Mouse (Mus musculus) liver (tissue): ENCODE results near the gene Fam83d.
"Not testable (repeated sequence)": the region's sequence is repeated elsewhere in the genome, so short reads cannot be mapped to it uniquely, and the experiment has no call there.

Experiments used
- DNase-seq: peaks from one replicate; pipeline ENCODE4 v3.0.0-alpha.2; 2020; ENCODE audit warnings: mixed read lengths

The Fam83d gene

DNA sequence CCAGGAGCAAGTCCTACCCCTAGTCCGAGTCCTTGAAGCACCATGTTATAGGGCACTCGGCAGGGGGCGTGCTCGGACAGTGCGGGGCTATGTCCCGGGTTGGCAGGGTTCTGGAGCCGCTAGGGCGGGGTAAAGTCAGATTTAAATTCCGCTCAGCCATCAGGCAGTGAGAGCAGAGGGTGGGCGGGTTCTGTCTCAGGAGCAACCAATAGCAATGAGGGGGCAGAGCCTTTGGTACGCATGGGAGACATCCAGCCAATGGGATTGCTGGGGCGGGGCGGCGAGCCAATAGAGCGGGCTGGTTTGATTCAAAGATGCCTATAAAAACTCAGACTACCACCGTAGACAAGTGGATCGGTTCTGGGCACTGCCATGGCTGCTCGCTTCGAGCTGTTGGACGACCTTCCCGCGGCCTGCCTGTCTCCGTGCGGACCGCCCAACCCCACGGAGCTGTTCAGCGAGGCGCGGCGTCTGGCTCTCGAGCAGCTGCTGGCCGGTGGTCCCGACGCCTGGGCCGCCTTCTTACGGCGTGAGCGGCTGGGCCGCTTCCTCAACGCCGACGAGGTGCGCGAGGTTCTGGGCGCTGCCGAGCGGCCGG is at the start of gene Fam83d:
Fam83d (plus strand) TSS at position 352 of the 598 bp plus-strand sequence.
- DNase-seq, result peak; percentile 98

DNA sequence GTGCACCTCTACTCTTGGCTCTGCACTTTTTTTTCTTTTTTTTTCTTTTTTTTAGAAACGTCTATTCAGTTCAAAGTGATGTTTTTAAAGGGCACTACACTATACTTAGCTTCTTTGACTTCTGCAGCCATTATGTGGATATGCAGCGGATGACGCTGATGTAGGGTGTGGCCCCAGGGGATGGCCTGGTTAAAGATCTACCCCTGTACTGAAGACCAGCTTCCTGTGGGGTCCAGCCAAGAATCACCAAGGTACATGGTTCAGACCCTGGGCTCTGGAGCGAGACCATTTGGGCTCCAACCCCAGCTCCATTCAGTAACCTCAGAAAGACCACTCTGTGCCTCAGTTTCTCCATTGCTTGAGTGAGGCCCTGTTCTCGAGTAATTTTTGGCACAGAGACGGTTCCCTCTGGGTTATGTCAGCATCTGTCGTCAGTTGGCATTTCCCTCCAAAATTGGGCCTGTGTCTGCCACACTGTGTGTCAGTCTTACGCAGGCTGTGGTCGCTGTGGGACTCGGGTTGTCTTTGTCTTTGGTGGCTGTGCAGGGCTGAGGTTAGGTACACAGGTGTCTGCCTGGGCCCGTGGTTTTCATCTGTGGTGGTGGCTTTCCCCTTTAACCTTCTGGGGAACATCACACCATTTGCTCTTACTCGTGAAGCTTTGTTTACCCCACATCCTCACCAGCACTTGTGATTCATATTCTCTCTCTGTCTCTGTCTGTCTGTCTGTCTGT is 48.9 kb upstream of the Fam83d start:
- DNase-seq, result no peak

DNA sequence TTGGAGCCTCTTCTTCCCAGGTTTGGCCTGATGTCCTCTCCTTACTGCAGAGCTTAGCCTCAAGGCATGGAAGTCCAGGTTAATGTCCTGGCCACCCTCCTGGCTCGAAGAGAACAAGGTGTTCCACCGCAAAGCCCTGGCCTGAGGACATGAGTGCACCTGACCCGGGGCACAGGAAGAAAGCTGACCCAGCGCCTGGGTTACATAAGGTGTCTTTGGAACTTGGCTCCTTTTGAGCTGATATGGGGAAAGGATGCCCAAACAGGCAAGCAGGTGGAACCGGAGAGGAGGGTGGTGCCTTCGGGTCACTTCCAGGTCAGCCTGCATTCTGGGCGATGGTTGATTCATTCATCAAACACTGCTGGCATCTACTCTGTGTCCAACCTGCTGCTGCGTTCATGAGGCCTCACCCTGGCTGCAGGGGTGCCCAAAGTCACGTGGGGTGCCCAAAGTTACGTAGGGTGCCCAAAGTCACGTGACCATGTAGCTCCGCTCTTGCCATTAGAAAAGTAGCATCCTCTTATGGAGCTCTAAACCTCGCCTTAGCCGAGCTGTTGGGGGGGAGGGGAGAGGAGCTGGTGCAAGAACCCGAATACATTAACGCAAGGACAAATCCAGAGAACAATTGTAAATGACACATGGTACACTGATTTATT is 47.0 kb upstream of the Fam83d start:
- DNase-seq, result no peak

DNA sequence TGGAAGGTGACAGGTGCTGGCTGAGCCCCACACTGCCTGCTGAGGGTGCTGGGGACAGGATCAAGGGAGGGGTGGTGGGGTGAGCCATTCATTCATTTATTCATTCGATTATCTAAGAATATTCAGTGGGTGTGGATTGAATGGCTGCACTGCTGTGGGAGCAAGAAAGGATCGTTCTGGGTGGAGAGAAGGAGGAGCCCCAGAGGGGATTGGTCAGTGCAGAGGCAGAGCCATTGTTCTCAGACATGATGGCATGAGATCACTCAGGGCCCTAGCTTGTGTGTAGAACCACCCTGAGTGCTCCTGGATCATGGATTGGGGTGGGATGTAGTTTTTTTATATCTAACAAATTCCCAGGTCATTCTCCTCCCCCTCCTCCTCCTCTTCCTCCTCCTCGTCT is 46.4 kb upstream of the Fam83d start:
- DNase-seq, result no peak

DNA sequence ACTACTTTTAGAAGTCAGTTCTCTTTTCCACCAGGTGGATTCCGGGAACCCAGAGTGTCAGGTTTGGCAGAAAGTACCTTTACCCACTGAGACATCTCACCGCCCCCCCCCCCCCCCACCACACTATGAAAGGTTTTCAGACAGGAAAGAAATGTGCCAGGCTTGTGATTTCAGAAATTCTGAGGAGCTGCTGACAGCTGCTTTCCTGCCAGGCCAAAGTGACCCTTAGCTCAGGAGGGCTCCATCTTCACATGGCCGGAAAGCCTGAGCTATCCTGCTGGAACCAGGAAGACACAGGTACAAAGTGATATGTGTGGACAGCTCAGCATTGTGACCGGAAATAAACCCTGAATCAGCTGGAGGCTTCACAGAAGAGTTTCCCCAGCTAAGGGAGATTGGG is 45.8 kb upstream of the Fam83d start:
- no peak for DNase-seq

DNA sequence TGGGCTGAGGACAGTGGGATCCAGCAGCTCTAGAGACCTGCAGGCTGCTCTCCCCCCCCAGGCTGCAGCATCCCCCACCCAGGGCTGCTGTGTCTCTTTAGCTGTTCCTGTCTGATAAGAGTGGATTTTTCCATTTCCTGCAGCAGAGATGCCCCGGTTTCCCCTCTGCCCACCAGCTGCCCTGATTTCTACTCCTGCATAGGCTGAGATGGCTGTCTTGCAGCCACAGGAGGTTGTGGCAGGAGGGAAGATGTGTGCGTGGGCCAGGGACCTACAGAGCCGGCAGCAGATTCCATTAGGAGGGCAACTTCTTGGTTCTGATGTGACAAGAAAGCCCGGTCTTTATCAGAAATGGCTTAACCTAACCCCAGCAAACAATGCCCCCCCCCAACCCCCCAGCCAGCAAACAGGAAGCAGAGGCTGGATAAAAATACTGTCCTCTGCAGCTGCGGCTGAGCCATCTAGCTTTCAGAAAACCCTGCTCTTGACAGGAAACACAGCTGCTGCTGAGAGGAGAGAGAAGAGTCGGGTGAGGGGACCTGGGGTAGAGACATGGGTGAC is 44.8 kb upstream of the Fam83d start:
- DNase-seq, result peak; percentile 35

DNA sequence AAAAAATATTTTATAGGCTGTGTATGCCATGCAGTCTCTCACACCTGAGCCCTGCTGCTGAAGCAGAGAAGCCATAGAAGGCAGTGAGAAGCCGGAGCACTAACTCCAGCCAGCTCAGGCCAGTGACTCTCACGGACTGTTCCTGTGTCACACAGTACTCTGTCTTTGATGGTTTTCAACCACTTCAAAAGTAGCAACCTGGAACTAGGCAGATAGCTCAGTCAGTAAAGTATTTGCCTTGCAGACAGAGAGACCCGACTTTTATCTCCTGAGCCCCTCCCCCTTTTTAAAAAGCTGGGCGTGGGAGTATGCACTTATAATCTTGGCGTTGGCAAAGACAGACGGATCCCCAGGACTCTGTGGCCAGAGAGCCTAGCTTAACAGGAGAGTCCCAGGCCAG is 44.1 kb upstream of the Fam83d start:
- DNase-seq, result no peak

DNA sequence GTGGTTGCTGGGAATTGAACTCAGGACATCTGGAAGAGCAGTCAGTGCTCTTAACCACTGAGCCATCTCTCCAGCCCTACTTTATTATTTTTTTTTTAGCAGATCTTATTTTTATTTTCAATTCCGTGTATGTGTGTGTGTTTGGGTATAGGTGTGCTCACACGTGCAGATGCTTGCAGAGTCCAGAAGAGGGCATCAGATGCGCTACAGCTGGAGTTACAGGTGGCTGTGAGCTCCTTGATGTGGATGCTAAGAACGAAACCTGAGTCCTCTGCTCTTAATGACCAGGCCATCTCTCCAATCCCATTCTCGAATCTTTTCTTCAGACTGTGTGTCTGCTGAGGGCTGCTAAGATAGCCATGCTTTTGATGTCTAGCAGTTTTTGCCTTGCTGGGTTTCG is 41.6 kb upstream of the Fam83d start:
- DNase-seq, result no peak

DNA sequence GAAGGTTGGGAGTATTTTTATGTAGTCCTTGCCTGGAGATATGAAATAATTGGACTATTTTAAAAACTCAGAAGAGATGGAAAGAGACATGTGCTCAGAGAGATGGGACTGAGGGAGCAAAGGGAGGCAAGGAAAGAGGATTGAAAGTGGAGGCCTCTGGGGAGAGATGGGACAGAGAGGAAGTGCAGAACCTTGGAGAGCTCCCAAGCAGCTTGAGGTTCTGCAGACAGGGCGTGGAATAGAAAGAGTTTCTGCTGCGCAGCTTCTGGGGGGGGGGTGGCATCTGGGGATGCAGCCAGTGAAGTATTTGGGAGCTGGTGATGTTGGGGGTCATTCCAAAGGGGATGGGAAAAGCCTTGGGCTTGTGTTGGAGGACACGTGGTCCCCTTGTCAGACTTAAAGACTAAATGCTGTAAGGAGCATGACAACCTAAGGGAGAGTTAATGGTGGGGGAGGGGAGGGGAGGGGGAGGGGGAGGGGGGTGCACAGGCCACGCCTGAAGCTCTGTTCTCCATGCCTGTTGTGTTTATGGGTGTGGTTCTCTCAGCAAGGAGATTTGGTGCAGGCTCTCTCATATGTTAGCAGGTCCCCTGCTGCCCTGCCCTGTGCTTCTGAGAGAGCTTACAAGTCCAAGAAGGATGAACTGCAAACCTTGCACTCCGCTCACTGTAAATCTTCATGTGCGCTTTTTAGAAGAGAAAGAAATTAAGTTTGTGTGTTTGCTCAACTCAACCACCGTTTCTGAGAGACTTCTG is 39.7 kb upstream of the Fam83d start:
- no peak for DNase-seq

DNA sequence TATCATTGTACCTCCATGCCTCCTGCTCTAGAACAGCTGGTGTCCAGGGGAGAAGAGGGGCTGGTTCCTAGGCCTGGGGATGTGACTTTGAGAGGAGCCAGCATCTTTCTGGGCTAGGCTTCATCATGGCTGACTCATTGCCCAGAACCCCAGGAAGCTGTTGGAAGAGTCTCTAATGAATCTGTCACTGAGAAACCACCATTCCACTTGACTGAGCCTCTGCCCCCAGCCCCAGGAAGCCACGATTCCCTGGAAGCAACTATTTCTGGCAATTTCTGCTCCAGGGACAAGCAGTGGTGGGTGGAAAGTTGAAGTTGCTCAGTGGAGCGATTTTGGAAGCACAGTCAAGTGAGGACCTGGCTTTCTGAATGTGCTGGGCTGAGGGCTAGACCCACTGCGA is 37.0 kb upstream of the Fam83d start:
- no peak for DNase-seq

DNA sequence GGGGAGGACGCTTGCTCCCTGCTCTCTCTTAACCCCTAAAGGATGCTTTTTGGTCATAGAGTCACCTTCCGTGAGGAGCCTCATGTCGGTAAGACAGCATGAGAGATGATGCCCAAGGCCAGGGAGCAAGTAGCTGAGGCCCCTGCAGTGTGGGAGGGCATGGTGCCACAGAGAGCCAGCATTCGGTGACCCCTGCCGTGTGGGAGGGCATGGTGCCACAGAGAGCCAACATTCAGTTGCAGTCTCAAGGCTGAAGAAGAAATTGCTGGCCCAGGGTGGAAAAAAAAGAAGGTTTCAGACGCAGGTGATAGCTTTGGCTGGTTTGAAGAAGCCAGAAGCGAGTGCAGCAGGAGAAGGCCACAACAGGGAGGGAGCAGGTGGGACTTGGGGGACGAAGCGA is 35.4 kb upstream of the Fam83d start:
- DNase-seq, result no peak

DNA sequence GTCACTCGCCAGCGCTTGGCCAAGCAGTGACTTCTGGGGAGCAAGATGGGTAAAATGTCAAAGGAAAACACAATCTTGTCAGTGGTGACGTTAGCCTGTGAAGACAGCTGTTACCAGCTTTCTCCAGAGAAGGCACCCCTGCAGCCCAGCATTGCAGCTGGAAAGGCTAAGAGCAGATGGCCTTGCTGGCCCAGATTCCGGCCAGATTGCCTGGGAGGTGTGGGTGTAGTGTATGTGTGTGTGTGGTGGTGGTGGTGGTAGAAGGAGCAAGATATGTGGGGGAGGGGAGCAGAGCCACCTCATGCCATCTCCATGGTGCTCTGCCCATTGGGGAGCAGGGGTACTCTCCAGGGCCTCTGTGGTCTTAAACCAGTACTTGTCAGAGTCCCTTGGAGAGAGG is 34.8 kb upstream of the Fam83d start:
- no peak for DNase-seq

DNA sequence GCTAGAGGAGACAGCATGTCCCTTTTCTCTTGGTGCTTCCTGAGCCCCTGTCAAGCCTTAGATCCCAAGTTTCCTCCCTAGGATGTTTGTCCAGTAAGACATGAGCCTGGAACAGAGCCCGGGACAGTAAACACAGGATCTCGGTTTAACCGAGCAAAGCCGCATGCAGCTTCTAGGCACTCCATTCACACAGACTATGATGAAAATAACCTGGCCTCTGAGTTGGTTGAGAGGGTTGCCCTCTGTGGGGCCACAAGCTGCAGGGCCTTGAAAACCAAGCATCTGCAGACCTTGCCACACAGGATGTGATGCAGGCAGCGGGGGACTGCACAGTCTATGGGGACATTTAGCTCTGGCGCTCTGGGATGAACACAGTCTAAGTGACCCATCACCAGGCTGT is 34.0 kb upstream of the Fam83d start:
- DNase-seq, result no peak

DNA sequence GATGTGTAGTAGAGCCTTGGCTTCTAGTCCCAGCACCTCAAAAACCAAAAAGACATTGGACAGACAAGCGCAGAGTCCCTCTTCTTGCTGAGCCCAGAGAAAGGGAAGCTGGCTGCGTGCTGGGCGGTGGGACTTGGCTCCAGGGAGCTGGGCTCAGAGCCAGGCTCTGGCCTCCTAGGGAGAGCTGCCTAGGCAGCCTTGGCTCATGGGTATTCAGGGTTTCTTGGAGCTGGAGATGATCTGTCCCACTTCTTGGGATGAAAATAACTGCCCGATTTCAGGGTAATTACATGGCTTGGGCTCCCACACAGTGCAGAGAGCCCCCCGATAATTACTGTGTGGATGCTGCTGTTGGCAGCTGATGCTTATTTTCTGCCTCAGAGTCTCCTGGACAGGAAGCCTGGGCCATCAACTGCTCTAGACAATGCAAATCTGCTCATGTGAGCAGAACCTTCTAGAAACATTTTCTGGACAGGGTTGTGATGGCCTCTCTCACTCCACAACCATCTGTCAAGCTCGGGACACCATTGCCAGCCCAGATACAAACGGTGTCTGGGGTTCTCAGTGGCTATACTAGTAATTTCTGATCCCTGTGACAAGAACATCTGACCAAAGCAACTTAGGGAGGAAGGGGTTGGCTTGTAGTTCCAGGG is 33.3 kb upstream of the Fam83d start:
- no peak for DNase-seq

DNA sequence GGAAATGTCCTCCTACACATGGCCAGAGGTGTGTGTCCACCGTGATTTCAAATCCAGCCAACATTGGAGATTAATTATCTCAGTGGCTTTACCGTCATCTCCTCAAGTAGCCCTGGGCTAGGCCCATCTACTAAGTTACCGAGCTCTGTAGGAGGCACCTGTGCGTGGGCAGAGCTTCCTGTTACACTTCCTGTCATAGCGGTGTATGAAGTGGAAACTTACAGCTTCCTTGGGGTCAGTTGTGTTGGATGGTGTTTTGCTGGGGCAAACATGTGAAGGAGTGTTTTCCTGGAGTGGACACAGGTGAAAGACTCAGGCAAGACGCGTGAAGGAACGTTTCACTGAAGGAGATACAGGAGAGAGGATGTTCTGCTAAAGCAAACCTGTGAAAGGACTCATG is 32.6 kb upstream of the Fam83d start:
- no peak for DNase-seq

DNA sequence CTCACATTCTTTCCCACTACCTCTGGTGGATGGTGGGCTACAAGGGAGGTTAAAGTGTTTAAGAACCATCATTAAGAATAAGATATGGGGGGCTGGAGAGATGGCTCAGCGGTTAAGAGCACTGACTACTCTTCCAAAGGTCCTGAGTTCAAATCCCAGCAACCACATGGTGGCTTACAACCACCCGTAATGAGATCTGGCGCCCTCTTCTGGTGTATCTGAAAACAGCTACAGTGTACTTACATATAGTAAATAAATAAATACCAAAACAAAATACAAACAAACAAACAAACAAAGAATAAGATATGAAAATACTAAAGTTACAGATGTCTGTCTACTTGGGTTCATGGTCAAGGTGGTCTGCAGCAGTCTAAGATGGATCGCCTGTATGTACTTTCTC is 31.6 kb upstream of the Fam83d start:
- not testable (repeated sequence) for DNase-seq

DNA sequence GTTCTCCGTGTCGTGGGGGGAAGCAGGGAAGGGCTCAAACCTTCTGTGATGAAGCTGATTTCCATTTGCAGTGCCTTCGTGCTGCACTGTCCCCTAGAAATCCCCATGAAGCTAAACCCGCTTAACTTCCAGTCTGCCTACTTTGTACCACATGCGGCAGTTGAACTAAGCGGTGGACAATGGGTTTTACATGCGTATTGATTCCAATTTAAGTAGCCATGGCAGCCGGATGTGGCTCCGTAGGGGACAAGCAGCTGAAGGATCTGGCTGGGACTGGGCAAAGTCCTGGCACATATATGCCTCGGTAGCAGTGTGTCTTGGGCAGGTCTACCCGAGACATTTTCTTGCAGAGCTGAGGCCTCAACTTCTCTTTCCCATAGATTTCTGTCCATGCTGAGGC is 29.3 kb upstream of the Fam83d start:
- no peak for DNase-seq

DNA sequence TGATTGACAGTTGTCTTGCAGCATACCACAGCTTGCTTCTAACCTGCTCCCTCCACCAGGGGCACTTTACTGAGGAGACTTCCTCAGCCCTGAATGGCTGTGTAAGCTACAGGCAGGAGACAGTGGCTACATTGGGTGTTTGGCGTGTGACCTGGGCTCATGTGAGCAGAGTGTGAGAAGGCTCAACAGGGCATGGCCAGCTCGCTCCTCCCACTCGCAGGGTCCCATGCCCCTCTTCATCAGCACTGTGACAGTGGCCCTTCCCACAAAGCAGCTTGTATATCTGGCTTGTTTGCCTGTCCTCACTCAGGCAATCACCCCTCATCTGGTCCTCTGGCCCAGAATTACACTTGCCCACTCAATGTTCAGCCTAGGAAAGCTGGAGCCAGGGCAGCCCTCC is 28.8 kb upstream of the Fam83d start:
- DNase-seq, result no peak

DNA sequence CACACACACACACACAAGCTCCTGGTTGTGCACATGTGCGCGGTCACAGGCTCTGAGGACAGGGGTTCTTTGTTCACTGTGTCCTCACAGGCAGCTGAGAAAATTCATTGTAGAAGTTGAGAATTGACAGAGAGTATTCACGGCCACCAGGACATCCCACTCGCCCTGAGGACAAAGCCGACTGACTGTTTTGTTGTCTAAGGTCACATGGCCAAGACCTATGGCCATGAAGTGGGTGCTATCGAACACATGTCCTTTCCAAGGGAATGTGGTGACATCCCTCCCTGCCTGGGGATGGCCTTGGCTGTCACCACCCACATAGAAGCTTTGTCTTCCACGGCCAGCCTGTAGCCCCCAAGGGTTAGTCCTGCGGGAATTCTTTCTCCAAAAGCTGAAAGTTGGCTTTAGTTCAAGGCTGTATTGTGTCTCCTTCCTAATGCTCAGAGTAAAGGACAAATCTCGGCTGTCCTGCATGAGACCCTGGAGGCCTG is 26.8 kb upstream of the Fam83d start:
- DNase-seq, result no peak

DNA sequence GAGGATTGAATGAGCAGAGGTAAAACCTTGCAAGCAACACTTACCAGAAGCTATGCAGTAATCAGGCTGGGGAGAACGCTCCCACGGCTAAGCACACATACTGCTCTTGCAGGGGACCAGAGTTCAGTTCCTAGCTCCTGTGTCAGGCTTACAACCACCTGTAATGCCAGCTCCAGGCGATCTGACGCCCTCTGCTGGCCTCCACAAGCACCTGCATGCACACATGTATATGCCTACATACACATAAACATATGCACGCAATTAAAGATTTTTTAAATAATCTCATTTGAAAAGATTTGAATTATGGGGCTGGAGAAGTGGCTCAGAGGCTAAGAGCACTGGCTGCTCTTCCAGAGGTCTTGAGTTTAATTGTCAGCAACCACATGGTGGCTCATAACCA is 25.5 kb upstream of the Fam83d start:
- no peak for DNase-seq

DNA sequence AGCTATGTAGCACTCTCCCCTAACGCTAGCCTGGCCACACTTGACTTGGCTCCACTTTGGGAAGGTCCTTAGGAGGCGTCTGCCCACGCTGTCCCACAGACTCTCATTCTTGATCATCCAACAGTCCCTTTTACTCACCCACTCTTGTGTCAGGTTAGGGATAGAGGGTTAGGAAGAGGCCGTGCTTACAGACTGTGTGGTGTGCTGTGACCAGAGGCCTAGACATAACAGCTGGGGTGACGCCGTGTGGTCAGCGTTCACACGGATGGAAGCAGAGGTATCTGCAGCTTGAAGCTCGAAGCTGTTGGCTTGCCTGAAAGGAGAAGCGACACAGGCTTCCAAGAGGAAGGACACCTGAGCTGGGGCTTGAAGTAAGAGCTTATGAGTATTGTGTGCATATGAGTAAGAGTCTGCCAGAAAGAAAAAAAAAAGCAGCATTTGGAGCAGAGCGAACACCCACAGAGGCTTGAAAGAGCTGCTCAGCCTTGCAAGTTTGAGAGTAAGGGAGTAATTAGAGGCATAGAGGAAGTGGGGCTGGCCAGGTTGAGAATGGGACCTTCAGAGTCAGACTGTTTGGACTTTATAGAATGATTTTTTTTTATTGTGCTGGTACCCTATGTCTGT is 24.3 kb upstream of the Fam83d start:
- DNase-seq, result no peak

DNA sequence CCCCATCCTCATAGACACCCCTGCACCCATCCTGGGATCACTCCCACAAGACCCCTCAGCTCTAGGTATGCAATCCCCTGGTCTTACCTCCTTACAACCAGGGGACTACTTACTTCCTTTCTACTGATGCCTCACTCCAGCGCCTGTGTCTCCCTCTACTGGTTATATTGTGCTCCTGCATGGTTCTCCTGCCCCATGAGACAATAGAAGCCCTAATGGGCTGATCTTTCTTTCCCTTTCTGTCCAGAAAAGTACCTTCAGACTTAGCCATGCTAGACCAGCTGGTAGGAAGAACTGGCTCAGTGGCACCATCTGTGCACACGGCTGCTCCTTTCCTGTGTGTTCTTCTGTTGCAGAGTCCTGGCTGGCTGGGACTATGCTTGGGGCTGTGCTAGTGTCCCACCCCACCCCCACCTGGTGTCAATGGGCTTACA is 22.8 kb upstream of the Fam83d start:
- peak; percentile 27 for DNase-seq
